Mouse (Mus musculus): ENCODE results near the gene Hpse. TPM values are rescaled to one million over a fixed set of nuclear protein-coding genes. Genes with fewer than 3 reads are reported as not detected.

The Hpse gene
- total RNA-seq (2015; ENCODE audit: low replicate concordance), result 3.8 and 5.0 TPM in 2 replicates
- 4.5 and 6.6 TPM in 2 replicates for total RNA-seq (2017; ENCODE audit: low replicate concordance)

DNA sequence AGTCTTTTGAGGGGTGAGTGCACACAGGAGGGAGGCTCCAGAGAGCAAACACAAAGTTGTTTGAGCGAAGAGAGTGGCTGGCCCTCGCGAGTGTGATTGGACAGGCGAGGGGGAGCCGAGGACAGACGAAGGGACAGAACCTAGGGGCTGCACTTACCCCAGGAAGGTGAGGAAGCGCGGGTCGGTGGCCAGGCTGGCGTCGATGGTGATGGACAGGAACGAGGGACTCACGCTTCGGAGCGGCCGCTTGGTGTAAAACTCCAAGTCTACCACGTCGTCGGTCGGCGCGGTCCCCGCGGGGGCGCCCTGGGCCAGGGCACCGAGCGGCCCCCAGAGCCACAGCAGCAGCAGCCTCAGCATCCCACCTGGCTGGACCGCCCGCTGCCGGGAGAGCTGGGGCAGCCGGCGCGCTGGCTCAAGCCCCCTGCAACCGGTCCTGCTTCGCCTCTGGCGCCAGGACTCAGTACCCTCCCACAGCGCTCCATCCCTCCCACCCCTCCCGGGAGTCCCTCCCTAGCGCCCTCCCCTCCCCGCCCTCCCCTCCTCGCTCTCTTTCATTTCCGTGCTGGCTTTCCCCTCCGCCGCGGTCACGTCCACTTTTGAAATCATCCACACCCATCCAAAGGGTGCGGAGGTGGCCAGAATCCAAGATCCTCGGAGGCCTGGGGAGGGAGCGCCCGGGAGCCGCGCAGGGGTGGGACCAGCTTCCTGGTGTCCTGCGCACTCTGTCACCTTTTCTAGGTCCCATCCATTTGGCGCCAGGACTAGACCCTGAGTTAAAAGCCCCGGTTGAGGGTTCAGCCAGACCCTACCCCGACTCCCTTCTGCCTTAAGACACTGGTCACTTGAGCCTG, at the start of gene Hpse:
Gene Hpse (minus strand): TSS at position 482 of the 854 bp plus-strand sequence.
- no peak for ATAC-seq (replicated peaks; ENCODE audit: low FRiP score, poor library complexity, severe bottlenecking)

DNA sequence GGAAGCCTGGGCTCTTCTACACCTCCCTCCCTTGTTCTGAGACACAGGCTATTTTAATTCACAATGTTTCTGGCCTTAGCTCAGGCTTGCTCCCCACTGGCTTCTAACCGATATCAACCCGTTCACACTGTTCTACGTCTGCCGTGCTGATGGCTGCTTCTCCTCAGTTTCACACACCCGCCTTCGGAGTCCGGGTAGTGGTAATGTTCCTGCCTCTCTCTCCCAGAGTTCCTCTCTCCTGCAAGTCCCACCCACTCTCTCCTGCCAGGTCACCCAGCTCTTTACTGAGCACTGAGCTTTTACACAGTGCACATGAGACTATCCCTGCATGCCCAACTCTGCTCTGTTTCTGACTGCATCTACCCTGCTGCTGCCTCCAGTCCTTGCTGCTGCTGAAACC, 46.5 kb upstream of the Hpse start:
- no peak for ATAC-seq (replicated peaks; ENCODE audit: low FRiP score, poor library complexity, severe bottlenecking)

DNA sequence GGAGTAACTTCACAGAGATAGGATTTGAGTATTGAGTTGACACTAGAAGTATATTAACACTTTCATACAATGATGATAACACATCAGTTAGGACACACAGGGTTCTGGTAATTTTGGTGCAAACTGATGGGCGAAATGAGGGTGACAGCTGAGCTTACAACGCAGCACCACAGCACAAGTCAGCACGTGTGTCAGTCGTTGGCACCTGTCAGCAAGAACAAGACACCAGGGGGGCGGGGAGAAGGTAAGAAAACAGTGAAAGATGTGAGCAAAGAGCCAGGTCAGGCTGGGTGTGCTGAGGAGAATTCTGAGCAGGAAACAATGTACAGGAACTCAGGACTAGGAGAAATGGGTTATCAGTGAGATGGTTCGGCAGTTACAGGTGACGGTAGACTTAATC, 42.2 kb upstream of the Hpse start:
- ATAC-seq (replicated peaks; ENCODE audit: low FRiP score, poor library complexity, severe bottlenecking), result no peak

DNA sequence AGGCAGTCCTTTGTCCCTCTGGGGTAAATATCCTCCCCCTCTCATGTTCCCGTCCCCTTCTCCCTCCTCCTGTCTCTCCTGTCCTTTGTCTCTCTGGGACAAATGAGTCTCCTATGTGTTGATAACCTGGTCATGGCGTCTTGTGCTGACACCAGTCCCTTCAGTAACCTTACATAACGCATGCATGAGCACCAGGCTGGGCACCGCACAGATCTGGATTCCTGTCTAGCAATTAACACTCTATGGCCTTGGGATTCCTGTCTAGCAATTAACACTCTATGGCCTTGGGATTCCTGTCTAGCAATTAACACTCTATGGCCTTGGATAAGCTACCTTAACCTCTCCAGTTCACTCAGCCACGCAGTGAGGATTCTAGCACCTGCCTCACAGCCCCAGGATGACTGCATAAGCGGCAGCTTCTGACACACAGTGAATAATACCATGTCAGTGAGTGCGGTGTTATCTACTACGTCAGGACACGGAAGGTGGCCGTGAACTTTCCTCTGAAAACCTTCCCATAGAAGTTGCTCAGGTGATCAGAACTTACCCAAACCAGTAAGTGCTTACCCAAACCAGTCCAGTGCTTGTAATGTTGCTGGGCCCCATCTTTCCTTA, 40.6 kb upstream of the Hpse start:
- no peak for ATAC-seq (replicated peaks; ENCODE audit: low FRiP score, poor library complexity, severe bottlenecking)

DNA sequence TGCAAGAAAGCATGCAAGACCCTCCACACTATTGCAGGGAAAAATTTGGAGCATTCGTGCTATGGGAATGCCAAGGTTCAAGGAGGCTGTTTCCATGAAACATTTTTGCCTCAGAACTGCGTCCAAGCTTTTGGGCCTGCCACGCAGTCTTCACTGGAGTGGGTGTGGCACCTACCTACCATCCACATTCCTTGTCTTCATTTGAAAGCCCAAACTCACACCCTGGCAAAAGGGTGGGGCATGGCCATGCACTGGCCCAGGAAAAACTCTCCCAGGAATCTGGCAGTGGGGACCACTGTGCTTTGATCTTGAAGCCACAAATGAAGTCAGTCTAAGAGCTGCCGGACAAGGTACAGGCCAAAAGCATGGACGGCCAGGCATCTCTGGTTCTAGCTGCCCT, 38.6 kb upstream of the Hpse start:
- no peak for ATAC-seq (replicated peaks; ENCODE audit: low FRiP score, poor library complexity, severe bottlenecking)

DNA sequence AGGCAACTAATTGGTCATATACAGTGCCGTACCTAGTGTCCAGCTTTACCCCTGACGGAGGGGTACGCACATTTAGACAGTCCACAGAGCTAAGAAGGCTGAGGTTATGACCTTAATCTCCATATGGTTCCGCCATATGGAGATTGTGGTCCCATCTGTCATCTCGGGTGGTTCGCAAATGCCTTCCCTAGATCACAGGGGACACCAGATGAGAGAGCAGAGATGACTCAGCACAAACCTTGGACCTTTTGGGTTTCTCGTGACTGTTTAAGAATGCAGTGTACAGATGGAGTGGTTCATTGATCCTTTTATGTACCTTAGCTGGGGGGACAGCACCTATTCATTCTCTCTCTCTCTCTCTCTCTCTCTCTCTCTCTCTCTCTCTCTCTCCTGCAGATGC, 33.9 kb upstream of the Hpse start:
- ATAC-seq (replicated peaks; ENCODE audit: low FRiP score, poor library complexity, severe bottlenecking), result no peak

DNA sequence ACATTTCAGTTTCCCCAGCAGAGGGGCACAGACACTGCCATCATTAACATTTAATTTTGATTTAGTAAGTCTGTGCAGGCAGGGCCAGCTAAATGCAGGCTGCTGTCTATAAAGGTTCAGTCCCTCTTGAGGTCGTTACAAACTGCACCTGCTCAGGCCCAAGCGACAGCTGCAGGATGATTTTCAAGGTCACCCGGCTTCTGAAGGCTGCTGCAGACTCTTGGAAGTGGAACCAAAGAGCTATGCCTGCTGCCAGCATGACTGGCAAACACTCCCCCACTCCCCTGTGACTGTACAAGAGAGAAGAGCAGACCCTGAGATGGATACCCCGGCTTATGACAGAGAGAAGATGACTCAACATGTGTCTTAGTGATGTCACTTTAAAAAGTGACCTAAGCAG, 32.1 kb upstream of the Hpse start:
- no peak for ATAC-seq (replicated peaks; ENCODE audit: low FRiP score, poor library complexity, severe bottlenecking)

- no peak for ATAC-seq (replicated peaks; ENCODE audit: low FRiP score, poor library complexity, severe bottlenecking)
These were observed 31.2 kb upstream of the Hpse start for GRCm38 (mm10) chr5:100750617-100751255.

GRCm38 (mm10) chr5:100738802-100739201, 19.3 kb upstream of the Hpse start:
- ATAC-seq (replicated peaks; ENCODE audit: low FRiP score, poor library complexity, severe bottlenecking), result no peak

DNA sequence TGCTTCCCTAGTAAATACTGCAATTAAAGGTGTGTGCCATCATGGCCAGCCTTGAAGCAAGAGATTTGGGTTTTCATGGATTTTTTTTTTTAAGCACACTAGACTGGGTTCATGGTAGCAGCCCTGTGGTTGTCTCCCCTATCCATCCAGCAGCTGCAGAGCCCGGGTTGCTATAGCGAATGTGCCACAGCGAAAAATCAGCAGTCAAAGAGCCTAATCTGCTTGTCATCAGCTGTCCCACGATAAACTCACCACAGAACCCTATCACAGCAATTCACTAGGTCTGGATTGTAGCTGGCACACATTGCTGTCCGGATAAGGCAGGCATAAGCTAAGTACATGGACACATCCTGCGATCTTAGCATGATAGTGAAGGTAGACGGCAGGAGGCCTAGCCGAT, 17.4 kb upstream of the Hpse start:
- no peak for ATAC-seq (replicated peaks; ENCODE audit: low FRiP score, poor library complexity, severe bottlenecking)

GRCm38 (mm10) chr5:100734535-100734934, 15.0 kb upstream of the Hpse start:
- no peak for ATAC-seq (replicated peaks; ENCODE audit: low FRiP score, poor library complexity, severe bottlenecking)

DNA sequence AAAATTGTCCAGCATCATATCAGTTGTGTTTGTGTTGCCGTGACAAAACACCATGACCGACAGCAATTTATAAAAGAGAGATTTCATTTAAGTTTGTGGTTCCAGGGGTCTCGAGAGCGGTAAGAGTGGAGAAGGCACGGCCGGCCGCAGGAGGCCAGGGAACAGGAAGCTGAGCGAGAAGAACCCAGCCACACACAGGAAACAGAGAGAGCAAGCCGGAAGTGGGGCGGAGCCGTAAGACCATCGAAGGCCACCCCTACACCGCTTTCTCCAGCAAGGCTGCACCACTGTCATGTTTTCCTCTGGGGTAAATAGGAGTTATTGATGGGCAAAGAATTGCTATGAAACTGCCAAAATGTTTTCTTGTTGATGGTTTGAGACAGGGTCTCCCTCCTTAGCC, 9.2 kb upstream of the Hpse start:
- no peak for ATAC-seq (replicated peaks; ENCODE audit: low FRiP score, poor library complexity, severe bottlenecking)

GRCm38 (mm10) chr5:100726001-100726400, 6.5 kb upstream of the Hpse start:
- ATAC-seq (replicated peaks; ENCODE audit: low FRiP score, poor library complexity, severe bottlenecking), result no peak

GRCm38 (mm10) chr5:100716762-100717161, 2.8 kb downstream of the Hpse start:
- no peak for ATAC-seq (replicated peaks; ENCODE audit: low FRiP score, poor library complexity, severe bottlenecking)

DNA sequence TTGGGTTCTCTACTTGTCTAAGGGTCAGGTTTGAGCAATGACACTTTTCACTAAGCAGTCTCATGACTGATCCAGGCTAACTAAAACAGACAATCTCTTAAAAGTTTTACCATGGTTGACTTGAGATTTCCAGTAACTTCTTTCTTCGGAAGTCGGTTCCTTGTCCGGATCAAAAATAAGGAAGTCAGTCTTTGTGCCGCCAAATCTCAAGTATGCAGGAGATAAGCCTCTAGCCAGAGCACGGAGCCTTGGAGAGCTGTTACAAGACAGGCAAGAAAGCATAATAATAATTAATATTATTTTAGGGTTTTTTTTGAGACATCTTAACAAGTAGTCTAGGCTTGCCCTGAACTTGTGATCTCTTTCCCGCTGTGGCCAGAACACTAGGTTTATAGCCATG, 8.3 kb downstream of the Hpse start:
- ATAC-seq (replicated peaks; ENCODE audit: low FRiP score, poor library complexity, severe bottlenecking), result no peak

DNA sequence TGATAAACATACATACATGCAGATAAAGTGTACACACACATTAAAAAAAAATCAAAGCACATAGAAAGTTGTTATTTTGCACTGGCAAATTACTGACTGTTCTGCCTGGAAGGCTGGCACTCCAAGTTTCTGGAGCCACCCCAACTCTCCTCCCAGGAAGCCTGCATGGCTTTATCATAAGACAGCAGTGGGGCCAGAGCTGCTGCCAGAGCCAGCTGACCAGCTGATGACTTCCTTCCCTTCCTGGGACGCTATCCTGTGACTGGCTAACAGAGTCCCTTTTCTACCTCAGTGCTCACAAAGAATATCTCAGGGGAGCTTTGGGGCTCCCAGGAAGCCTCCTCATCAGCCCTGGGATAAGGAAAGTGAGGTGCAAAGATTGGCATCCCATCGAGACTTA, 9.5 kb downstream of the Hpse start:
- ATAC-seq (replicated peaks; ENCODE audit: low FRiP score, poor library complexity, severe bottlenecking), result no peak

DNA sequence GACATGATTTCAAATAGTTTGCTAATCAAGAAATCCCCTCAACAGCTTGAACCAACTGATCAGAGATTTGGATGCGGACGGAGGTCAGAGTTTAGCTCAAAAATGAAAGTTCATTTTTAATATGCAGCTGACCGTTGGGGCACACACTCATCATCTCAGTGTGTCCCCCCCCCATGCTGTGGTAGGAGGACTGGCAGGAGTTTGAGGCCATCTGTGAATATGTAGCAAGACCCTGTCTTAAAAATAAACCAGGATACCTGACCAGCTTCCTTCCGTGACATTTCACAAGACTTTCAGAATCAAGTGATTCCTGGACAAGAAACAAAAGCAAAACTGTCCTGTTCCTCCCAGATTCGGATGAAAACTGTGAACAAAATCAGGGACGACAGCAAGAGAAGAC, 10.5 kb downstream of the Hpse start:
- ATAC-seq (replicated peaks; ENCODE audit: low FRiP score, poor library complexity, severe bottlenecking), result no peak

DNA sequence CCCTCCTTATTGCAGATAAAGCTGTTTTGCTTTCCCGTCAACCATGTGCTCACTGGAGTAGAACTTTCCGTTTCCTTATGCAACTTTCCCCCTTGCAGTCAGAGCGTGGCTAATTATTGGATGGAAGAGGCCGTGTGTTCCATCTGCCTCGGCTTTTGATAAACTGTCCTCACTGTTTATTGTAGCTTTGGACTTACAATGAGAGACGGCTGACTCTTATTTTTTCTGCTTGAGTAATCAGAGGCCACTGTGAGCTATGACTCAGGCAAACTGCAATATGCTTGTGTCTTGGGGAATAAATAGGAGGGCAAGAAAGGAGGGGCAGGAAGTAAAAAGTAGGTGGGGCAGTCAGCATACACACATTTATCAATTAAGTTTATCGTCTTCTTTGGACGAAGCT, 12.8 kb downstream of the Hpse start:
- ATAC-seq (replicated peaks; ENCODE audit: low FRiP score, poor library complexity, severe bottlenecking), result no peak

- ATAC-seq (replicated peaks; ENCODE audit: low FRiP score, poor library complexity, severe bottlenecking), result no peak
These were observed 15.2 kb downstream of the Hpse start for GRCm38 (mm10) chr5:100704272-100704671.

- ATAC-seq (replicated peaks; ENCODE audit: low FRiP score, poor library complexity, severe bottlenecking), result no peak
These were observed 17.2 kb downstream of the Hpse start for GRCm38 (mm10) chr5:100702325-100702724.
